24 mouse cellular contexts compared by ENCODE assay signal in the genomic region with DNA sequence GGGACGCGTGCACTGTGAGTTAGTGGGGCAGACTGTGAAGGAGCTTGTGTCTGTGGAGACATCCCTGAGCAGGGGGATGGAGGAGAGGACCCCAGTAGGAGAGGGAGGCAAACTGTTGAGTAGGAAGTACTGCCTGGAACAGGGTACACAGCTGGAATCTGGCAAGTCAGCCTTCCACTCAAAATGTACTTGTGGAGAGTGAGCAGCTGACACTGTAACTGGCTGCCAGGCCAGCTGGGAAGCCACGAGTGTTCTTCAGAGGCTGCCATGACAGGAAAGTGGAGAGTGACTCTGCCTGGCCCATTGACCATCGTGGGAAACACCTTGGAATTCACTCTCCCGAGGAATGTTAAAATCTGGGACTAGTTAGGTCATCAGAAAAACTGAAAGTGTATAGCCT. TPM values are rescaled to one million over a fixed set of nuclear protein-coding genes. Genes with fewer than 3 reads are reported as not detected.
"Had no signal": no experiment of that assay in that cellular context is flagged by ENCODE, and none has a peak within 500 bp of the region (broad histone marks: within the 10 kb centered on the region; RNA-seq: fewer than 3 reads in every experiment).

No protein-coding gene starts in this region.

- H3K9me3 ChIP-seq: heart, embryonic 13.5 days; heart, embryonic 15.5 days; hindbrain, embryonic 13.5 days; hindbrain, embryonic 15.5 days; kidney, embryonic 15.5 days; limb, embryonic 10.5 days; limb, embryonic 12.5 days had no signal

- H3K9ac ChIP-seq: heart, embryonic 13.5 days; heart, embryonic 15.5 days; hindbrain, embryonic 13.5 days; hindbrain, embryonic 15.5 days; kidney, embryonic 15.5 days; limb, embryonic 12.5 days had no signal

- H3K27me3 ChIP-seq: heart, embryonic 13.5 days; heart, embryonic 15.5 days; hindbrain, embryonic 13.5 days; hindbrain, embryonic 15.5 days; kidney, embryonic 15.5 days; limb, embryonic 12.5 days had no signal

- ATAC-seq: hindbrain, postnatal 0 days; intestine, embryonic 16.5 days had no signal

- H3K4me3 ChIP-seq: heart, adult 2 months; heart, embryonic 13.5 days; heart, embryonic 15.5 days; hindbrain, embryonic 13.5 days; hindbrain, embryonic 15.5 days; kidney, embryonic 15.5 days; left cerebral cortex, adult 2 months; limb, embryonic 10.5 days; limb, embryonic 12.5 days had no signal

- H3K27ac ChIP-seq: heart, adult 2 months; heart, embryonic 13.5 days; heart, embryonic 15.5 days; hindbrain, embryonic 13.5 days; hindbrain, embryonic 15.5 days; hindbrain, postnatal 0 days; kidney, embryonic 15.5 days; kidney, postnatal 0 days; left cerebral cortex, adult 2 months; limb, embryonic 10.5 days; limb, embryonic 12.5 days had no signal

- H3K4me2 ChIP-seq: heart, embryonic 11.5 days; heart, embryonic 13.5 days; heart, embryonic 15.5 days; hindbrain, embryonic 13.5 days; hindbrain, embryonic 15.5 days; kidney, embryonic 15.5 days; limb, embryonic 12.5 days had no signal

- DNase-seq: gastrocnemius, postnatal 14 days; gastrocnemius, postnatal 36 days; heart, adult 11 months; heart, adult 2 months; heart, postnatal 14 days; heart, postnatal 36 days; kidney, adult 11 months; kidney, adult 2 months; kidney, adult 9 months; kidney, postnatal 14 days; kidney, postnatal 36 days had no signal

RNA-seq across cellular contexts. Expression of gene Tesc, which starts 45.6 kb away (rescaled TPM):
- total RNA-seq: hematopoietic stem cell, adult 5-6 weeks had no signal
